Mouse (Mus musculus): ENCODE data around the gene Itgbl1. TPM values are rescaled to one million over a fixed set of nuclear protein-coding genes. Genes with fewer than 3 reads are reported as not detected.
"Not testable (repeated sequence)": the region's sequence is repeated elsewhere in the genome, so short reads cannot be mapped to it uniquely, and the experiment has no call there.

The Itgbl1 gene
- polyA plus RNA-seq (2015; fragmentation: Nextera tagmentation; extraction: Ambion mirVana) = 1.2 and 1.7 TPM in 2 replicates

DNA sequence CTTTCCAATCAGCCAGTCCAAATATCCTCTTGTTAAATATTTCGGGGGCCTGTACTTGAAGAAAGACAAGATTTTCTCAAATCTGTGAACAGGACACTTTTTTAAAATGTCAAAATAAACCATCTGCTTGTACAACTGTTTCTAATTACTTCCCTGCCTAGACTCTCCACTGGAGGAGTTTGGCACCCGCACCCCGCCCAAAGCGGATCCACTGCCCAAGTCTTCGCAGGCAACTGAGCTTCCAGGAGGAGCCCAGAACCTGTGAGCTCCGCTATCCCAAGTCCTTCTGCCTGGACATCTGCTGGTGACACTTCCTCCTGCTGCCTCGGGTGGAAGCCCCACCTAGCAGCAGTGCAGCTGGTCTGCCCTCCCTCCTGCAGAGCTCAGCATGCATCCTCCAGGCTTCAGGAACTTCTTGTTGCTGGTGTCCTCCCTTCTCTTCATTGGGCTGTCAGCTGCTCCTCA lies at the start of gene Itgbl1:
Gene Itgbl1, plus strand, starts transcription at position 51 of the 465 bp plus-strand sequence.
- DNase-seq (ENCODE audit: low spot score) = no peak

DNA sequence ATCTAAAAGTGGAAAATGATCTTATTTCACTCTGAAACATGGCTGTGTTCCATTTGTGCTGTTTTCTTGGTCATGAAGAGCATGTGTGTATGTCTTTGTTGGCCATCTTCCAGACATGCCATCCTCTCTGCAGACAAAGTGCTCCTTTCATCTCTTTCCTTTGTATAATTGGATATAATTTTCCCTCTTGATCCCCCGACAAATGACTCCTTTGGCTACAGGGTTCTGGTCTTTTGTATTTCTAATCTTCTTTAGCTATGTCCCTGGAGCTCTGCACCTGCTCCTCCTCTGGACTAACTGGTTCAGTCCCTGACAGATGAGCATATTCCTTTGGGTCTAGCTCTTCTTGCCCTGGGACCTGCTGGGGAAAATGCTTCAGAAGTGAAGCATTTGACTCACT lies 36.8 kb upstream of the Itgbl1 start:
- DNase-seq (ENCODE audit: low spot score) = no peak

- no peak for DNase-seq (ENCODE audit: low spot score)
Observed at GRCm38 (mm10) chr14:123626501-123627179, 33.1 kb upstream of the Itgbl1 start, which contains the start of gene Nalcn. TSS of gene Nalcn (minus strand) at chr14:123627144.

DNA sequence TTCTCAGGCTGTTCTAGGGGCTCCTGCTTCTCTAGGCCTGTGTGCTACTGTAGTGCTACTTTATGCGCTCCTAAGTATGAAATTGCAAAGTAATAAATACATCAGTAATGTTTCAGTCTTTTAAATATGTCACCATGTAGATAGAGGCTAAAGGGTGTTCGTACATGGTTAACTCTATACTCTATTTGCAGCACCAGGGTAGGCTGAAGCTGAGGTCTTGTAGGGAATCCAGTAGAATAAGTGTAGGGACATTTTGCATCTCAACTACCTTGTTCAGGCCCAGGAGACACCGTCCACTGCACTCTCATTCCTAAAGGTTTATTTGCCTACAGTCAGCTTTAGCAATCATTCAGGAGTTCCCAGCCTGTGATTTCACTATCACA lies 32.6 kb upstream of the Itgbl1 start:
- DNase-seq (ENCODE audit: low spot score) = no peak

DNA sequence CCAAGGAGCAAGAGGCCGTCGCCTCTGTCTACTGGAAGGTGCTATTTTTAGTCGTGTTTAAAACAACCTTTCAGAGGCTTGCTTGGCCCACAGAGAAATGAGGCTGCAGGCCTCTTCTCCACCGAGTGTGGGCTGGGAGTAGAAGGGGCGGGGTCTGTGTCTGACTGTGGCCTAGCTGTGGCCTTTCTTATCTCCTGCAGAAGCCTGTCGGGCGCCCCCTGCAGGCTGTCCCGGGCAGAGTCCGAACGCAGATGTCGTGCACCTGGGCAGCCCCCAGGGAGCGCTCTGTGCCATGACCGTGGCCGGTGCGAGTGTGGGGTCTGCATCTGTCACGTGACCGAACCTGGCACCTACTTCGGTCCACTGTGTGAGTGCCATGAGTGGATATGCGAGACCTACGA lies 1.3 kb downstream of the Itgbl1 start:
- no peak for DNase-seq (ENCODE audit: low spot score)

- no peak for DNase-seq (ENCODE audit: low spot score)
Observed at GRCm38 (mm10) chr14:123662386-123662785, 2.6 kb downstream of the Itgbl1 start.

DNA sequence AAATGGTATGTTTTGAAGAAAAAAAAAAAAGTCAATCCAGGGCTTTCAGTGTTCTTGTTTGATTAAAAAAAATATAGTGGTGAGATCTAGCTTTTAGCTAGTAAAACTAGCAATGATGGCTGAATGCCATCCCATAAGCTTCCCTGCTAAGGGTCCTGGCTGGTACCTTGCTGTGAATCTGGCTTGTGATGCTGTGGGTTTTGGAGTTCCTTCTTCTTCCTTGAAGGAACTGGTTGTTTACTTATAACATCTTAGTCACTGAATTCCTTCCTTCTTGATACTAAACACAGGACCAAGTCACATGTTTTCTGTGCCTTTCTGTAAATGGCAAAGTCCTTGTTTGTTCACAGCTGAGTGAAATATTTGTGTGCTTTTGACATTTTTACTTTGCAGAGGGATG lies 3.4 kb downstream of the Itgbl1 start:
- no peak for DNase-seq (ENCODE audit: low spot score)

DNA sequence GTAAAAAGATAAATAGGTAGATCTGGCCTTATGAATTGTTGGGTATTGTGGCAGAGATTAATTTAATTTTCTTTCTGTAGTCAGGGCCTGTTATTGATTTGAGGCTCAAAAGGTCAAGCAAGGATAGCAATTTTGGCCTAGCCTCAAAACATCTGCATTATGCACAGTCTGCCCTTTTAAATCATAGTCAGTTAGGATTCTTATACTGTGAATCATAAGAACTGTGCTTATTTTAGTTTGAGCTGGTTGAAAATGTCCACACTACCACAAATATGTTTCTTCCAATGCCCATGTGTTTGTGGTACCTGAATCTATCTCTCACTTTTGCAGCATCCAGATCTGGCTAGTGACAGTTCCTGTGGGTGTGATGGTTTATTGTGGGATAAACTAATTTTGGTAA lies 4.7 kb downstream of the Itgbl1 start:
- no peak for DNase-seq (ENCODE audit: low spot score)

GRCm38 (mm10) chr14:123671076-123671475 lies 11.3 kb downstream of the Itgbl1 start:
- DNase-seq (ENCODE audit: low spot score) = not testable (repeated sequence)

- DNase-seq (ENCODE audit: low spot score) = no peak
Observed at GRCm38 (mm10) chr14:123678091-123678490, 18.3 kb downstream of the Itgbl1 start.

GRCm38 (mm10) chr14:123714751-123715150 lies 55.0 kb downstream of the Itgbl1 start:
- no peak for DNase-seq (ENCODE audit: low spot score)

- DNase-seq (ENCODE audit: low spot score) = no peak
Observed at GRCm38 (mm10) chr14:123742055-123742454, 82.3 kb downstream of the Itgbl1 start.

- DNase-seq (ENCODE audit: low spot score) = no peak
Observed at GRCm38 (mm10) chr14:123751017-123751416, 91.2 kb downstream of the Itgbl1 start.

GRCm38 (mm10) chr14:123759534-123759933 lies 99.8 kb downstream of the Itgbl1 start:
- no peak for DNase-seq (ENCODE audit: low spot score)

- no peak for DNase-seq (ENCODE audit: low spot score)
Observed at GRCm38 (mm10) chr14:123760079-123760478, 100.3 kb downstream of the Itgbl1 start.

GRCm38 (mm10) chr14:123801744-123802143 lies 142.0 kb downstream of the Itgbl1 start:
- no peak for DNase-seq (ENCODE audit: low spot score)

GRCm38 (mm10) chr14:123837662-123838061 lies 177.9 kb downstream of the Itgbl1 start:
- no peak for DNase-seq (ENCODE audit: low spot score)

DNA sequence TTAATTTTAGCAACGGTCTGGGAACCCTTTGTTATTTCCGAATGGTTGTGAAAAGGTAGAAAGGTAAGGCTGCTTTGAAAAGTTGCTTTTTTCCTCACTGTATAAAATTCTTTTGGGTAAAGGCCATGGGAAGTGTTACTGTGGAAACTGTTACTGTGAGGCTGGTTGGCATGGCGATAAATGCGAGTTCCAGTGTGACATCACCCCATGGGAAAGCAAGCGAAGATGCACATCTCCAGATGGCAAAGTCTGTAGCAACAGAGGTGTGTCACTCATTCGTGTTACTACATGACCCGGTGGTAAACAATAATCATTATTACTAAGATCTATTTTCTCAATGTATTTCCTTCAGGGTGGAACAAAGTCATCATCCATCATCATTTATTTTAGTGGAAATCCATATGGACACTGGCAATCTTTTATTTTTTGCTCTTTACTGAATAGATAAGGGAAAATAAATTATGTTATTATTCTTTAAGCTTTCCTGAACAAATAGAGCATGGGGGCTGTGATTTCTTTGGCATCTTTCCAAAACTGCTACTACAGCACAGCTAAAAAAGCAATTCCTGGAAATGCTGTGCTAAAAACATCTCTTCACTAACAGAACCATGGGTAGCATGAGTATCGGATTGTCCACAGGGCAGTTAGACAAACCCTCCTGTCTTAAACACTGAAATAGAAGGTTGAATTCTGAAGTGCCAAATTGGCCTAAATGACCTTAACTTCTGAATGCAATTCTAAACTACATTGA lies 184.1 kb downstream of the Itgbl1 start:
- DNase-seq (ENCODE audit: low spot score) = no peak

GRCm38 (mm10) chr14:123864531-123864930 lies 204.8 kb downstream of the Itgbl1 start:
- DNase-seq (ENCODE audit: low spot score) = no peak

DNA sequence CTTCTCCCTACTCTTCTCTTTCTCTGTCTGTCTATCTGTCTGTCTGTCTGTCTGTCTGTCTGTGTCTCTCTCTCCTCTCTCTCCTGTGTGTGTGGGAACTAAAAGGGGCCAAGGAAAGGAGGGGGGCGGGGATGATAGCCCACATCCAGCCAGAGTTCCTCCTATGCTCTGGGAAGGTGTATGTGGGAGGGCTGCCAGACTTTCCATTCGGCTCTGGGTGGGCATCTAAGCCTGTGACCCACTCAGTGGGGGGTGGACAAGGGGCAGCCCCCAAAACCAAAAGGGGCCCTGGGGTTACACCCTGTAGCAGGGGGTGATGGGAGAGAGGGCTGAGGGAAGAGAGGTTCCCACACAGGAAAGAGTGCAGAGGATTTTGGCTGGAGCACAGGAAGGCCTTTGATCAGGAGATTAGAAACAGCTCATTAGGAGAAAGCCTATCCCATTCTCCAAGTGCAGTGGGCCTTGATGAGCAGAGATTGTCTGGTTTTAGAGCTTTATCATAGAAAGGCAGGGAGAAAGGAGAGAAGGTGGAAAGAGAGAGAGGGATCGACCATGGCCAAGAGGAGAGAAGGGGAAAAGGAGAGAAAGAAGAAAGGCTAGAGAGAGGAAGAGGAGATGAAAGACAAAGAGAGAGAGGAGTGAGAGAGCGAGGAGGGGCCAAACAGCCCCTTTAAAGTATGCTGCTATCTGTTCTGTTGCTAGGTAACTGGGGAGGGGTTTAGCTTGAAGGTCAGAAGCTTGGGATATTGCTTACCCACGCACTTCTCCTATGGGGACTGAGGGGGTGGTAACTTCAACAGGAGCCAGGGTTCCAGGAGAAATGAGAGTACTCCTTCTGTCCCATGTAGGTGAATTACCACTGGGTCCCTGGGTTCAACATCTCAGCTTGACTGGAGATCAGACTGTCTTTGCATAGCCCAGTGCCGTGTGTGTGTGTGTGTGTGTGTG lies 206.3 kb downstream of the Itgbl1 start:
- DNase-seq (ENCODE audit: low spot score) = no peak

- no peak for DNase-seq (ENCODE audit: low spot score)
Observed at GRCm38 (mm10) chr14:123927903-123928302, 268.1 kb downstream of the Itgbl1 start.
